Mouse (Mus musculus) midbrain, postnatal 0 days (tissue): ENCODE data around the gene Scrn2. TPM values are rescaled to one million over a fixed set of nuclear protein-coding genes. Genes with fewer than 3 reads are reported as not detected.
A peak's percentile ranks its signal among the peaks of the same experiment; 100 is the strongest.

ENCODE experiments used
- ATAC-seq: fragments of 200-750 bp; cut with Nextera tagmentation; 2 replicates; pipeline ENCODE4 v1.8.0; 2017; ENCODE audit warnings: moderate number of reproducible peaks, mild to moderate bottlenecking, moderate TSS enrichment, moderate library complexity; ENCODE audit not compliant: low FRiP score
- DNase-seq: peaks from one replicate; pipeline ENCODE4 v3.0.0-alpha.2; 2015; ENCODE audit warnings: low spot score
- H3K27ac ChIP-seq: fragments of 300-500 bp; sonication (generic); 2 replicates; pipeline ENCODE4 v1.5.1; 2014; ENCODE audit warnings: low read depth, mild to moderate bottlenecking, low read length, mixed read lengths
- H3K27me3 ChIP-seq: fragments of 300-500 bp; sonication (generic); 2 replicates; pipeline ENCODE4 v1.6.1; 2014; ENCODE audit warnings: low read length, control low read depth, mixed read lengths; ENCODE audit not compliant: insufficient read depth
- H3K36me3 ChIP-seq: fragments of 300-500 bp; sonication (generic); 2 replicates; pipeline ENCODE4 v1.6.1; 2014; ENCODE audit warnings: low read length, control low read depth, mixed read lengths; ENCODE audit not compliant: insufficient read depth
- H3K4me1 ChIP-seq: fragments of 300-500 bp; sonication (generic); 2 replicates; pipeline ENCODE4 v1.6.1; 2014; ENCODE audit warnings: mild to moderate bottlenecking, control low read depth, antibody characterized with exemption, low read length, mixed read lengths; ENCODE audit not compliant: insufficient read depth
- H3K4me2 ChIP-seq: fragments of 300-500 bp; sonication (generic); 2 replicates; pipeline ENCODE4 v1.6.1; 2014; ENCODE audit warnings: low read depth, mild to moderate bottlenecking, low read length, mixed read lengths; ENCODE audit not compliant: poor library complexity, severe bottlenecking
- H3K4me3 ChIP-seq: fragments of 300-500 bp; sonication (generic); 2 replicates; pipeline ENCODE4 v1.5.1; 2014; ENCODE audit warnings: low read depth, mild to moderate bottlenecking, low read length, moderate library complexity
- H3K9ac ChIP-seq: fragments of 300-500 bp; sonication (generic); replicated peaks from 2 replicates; pipeline ENCODE4 v1.6.1; 2014; ENCODE audit warnings: mild to moderate bottlenecking, low read length, moderate library complexity, mixed read lengths; ENCODE audit not compliant: poor library complexity, severe bottlenecking
- H3K9me3 ChIP-seq: fragments of 300-500 bp; sonication (generic); 2 replicates; pipeline ENCODE4 v1.6.1; 2016; ENCODE audit warnings: low read length, control low read depth
- CTCF ChIP-seq: IDR thresholded peaks from 2 replicates; pipeline ENCODE4 v1.5.1; 2016; ENCODE audit warnings: antibody characterized with exemption, mild to moderate bottlenecking
- WGBS: fragments of 180-500 bp; shearing (Covaris S2); extraction: QIAGEN DNeasy Blood & Tissue Kit; methylation state at CpG from one replicate; pipeline ENCODE4 v1.1.7; 2014; 5-methylcytosine and 5-hydroxymethylcytosine counted together
- polyA plus RNA-seq: library from polyadenylated mRNA; unstranded; fragments of >200 nt; fragmentation: Nextera tagmentation; extraction: Ambion mirVana; gene quantifications from 2 replicates; pipeline ENCODE4 v1.2.1, GENCODE M21; 2015
- total RNA-seq: library from RNA; depleted of rRNA; stranded (reverse); fragments of >200 nt; gene quantifications from 2 replicates; pipeline ENCODE4 v1.2.3, GENCODE M21; 2014

The Scrn2 gene
- total and polyA plus RNA-seq, 2 experiments from 2014 or later: 11.1 to 22.3 TPM

GRCm38 (mm10) chr11:97021121-97021765 lies 8.5 kb upstream of the Scrn2 start:
- H3K9me3 ChIP-seq: no peaks in the 10 kb centered on the region
- ATAC-seq (no peak), DNase-seq (no peak)
- peaks cover 87% of the 10 kb centered on the region for H3K27me3 ChIP-seq
- H3K36me3 ChIP-seq: no peaks in the 10 kb centered on the region
- TF ChIP-seq CTCF: no peak
- H3K4me3 ChIP-seq: peak overlapping the region; percentile 40
- no peak overlapping the region for H3K27ac ChIP-seq
- H3K4me2 ChIP-seq: no peak overlapping the region
- peaks cover 6% of the 10 kb centered on the region; the same call in 1 of the 2 replicates for H3K4me1 ChIP-seq
- H3K9ac ChIP-seq: no peak overlapping the region
- 1% methylated on average over 25 of the region's 27 CpGs for WGBS

- Histone ChIP-seq H3K9ac (peak overlapping the region; percentile 44; the same call in 1 of the 2 replicates), H3K36me3 (no peaks in the 10 kb centered on the region), H3K27ac (no peak overlapping the region), H3K4me2 (peak overlapping the region; percentile 65), H3K4me1 (peaks cover 6% of the 10 kb centered on the region; the same call in 1 of the 2 replicates), H3K9me3 (no peaks in the 10 kb centered on the region), H3K27me3 (peaks cover 80% of the 10 kb centered on the region), H3K4me3 (peak overlapping the region; percentile 40)
- peak; percentile 72 for TF ChIP-seq CTCF
- peak; percentile 65 for DNase-seq
- under 1% methylated on average over 50 of the region's 50 CpGs for WGBS
- peak; percentile 57; the same call in 1 of the 2 replicates for ATAC-seq
Measured at GRCm38 (mm10) chr11:97021873-97022484, 7.8 kb upstream of the Scrn2 start.

- DNase-seq (no peak), ATAC-seq (no peak)
- peaks cover 56% of the 10 kb centered on the region for H3K27me3 ChIP-seq
- H3K9ac ChIP-seq: no peak overlapping the region
- H3K27ac ChIP-seq: no peak overlapping the region
- no peak for TF ChIP-seq CTCF
- H3K4me3 ChIP-seq: no peak overlapping the region
- H3K4me1 ChIP-seq: no peaks in the 10 kb centered on the region
- no peak overlapping the region for H3K4me2 ChIP-seq
- no peaks in the 10 kb centered on the region for H3K9me3 ChIP-seq
- no peaks in the 10 kb centered on the region for H3K36me3 ChIP-seq
- WGBS: 25% methylated on average over 10 of the region's 10 CpGs
Measured at GRCm38 (mm10) chr11:97024977-97025376, 4.8 kb upstream of the Scrn2 start.

DNA sequence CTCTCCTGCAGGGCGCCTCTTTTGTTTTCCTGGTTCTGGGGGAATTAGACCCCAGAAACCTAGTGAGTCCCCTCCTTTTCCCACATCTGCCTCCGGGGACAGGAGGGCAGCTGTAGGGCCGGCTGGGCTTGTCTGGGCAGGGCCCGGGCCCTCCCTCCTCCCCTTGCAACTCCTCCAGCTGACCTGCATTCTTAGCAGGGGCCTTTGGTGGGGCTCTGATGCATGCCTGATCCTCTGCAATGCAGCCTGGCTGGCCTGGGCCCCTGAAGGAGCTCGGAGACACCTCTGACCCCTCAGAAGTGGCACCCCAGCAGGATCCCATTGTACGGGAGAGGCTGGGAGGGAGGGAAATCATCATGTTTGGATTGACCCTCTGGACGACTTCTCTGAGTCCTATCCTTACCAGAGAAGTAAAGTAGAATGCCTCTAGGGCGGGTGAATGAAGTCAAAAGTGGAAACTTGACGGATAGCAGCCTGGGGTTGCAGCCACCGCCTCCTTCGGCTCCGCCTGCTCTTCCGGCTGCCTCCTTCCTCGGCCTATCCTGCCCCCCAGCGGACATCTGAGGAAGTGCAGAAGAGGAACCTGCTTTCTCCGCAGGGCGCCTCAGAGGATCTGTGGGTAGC lies 3.9 kb upstream of the Scrn2 start:
- peaks cover 48% of the 10 kb centered on the region for H3K27me3 ChIP-seq
- H3K4me3 ChIP-seq: no peak overlapping the region
- DNase-seq (peak; percentile 83), ATAC-seq (peak; percentile 50; the same call in 1 of the 2 replicates)
- no peaks in the 10 kb centered on the region for H3K9me3 ChIP-seq
- no peak overlapping the region for H3K9ac ChIP-seq
- H3K36me3 ChIP-seq: no peaks in the 10 kb centered on the region
- 2% methylated on average over 17 of the region's 17 CpGs for WGBS
- TF ChIP-seq CTCF: peak; percentile 97
- no peak overlapping the region for H3K27ac ChIP-seq
- H3K4me2 ChIP-seq: peak overlapping the region; percentile 37
- no peaks in the 10 kb centered on the region; the same call in 1 of the 2 replicates for H3K4me1 ChIP-seq

DNA sequence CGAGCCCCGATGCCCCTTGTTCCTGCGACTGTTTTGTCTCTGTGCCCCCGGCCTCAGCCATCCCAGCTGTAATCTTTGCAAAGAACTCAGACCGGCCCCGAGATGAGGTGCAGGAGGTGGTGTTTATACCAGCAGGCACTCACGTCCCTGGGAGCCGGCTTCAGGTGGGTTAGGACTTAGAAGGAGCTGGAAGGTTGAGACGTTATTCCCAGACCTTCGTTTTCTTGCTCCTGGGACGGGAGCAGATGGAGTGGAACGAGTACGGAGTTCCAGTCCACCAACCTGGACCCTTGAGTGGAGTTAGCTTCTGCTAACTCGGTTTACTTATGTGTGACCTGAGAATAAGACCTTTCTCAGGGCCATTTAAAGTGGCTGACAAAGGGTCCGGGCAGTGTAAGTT lies 688 bp downstream of the Scrn2 start:
- DNase-seq (no peak), ATAC-seq (no peak)
- Histone ChIP-seq H3K9ac (peak overlapping the region; percentile 67; the same call in 1 of the 2 replicates), H3K27me3 (peaks cover 3% of the 10 kb centered on the region; the same call in 1 of the 2 replicates), H3K4me1 (no peaks in the 10 kb centered on the region; the same call in 1 of the 2 replicates), H3K4me3 (peak overlapping the region; percentile 63), H3K9me3 (no peaks in the 10 kb centered on the region), H3K4me2 (peak overlapping the region; percentile 85), H3K36me3 (0 out of 2 replicates have a peak, but pooled peaks cover 2% of the 10 kb centered on the region), H3K27ac (0 out of 2 replicates have a peak overlapping the region, but pooled peaks have one; percentile 18)
- TF ChIP-seq CTCF: no peak
- WGBS: 22% methylated on average over 15 of the region's 15 CpGs
